Comparison of ENCODE assay signal across 24 mouse cellular contexts in the genomic region with DNA sequence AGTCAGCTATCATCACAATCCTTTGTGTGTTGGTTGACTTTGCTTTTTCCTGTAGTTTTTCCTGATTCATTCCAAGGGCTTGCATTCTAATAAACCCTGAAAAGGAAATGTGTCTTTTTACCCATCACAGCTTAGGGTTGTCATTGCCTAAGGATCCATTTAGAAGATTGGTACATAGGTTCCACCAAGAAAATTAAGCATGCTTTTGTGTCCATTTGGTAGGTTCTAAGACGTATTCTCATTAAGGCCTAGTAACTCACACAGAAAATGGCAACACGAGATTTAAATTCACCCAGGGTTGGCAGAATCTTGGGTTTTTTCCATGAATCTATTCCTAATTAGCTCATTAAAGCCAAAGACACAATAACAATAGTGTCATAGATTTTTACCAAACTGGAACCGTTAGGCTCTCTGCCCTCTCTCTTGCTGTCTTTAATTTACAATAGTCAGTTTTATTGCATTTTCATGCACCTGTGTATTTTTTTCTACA.
DNase-seq lines count a peak whose midpoint lies in the region; ATAC-seq and TF ChIP-seq lines count a peak whose summit lies in the region.
"Had no signal": no experiment of that assay in that cellular context is flagged by ENCODE, and none has a peak within 500 bp of the region (broad histone marks: within the 10 kb centered on the region; RNA-seq: fewer than 3 reads in every experiment).

No protein-coding gene starts in this region.

- ATAC-seq in forebrain, embryonic 12.5 days (ENCODE audit: low FRiP score) = peak; percentile 41; the same call in 1 of the 2 replicates
- ATAC-seq in forebrain, postnatal 0 days = no peak
- ATAC-seq in forebrain, embryonic 14.5 days = peak; percentile 76; the same call in 1 of the 2 replicates
- ATAC-seq in forebrain, embryonic 16.5 days = peak; percentile 43; the same call in 1 of the 2 replicates
- ATAC-seq: activated CD4-positive, CD25-positive, alpha-beta regulatory T cell, adult 4 months; CD4-positive, CD25-positive, alpha-beta regulatory T cell, adult 4 months; Patski had no signal

- DNase-seq in forebrain, postnatal 0 days = no peak
- DNase-seq in forebrain, embryonic 14.5 days (ENCODE audit: low spot score) = peak; percentile 78
- DNase-seq in forebrain, embryonic 10.5 days (ENCODE audit: extremely low spot score, low spot score) = no peak
- DNase-seq in adrenal gland, adult 8-10 months = no peak
- DNase-seq: adrenal gland, postnatal 10 days; adrenal gland, postnatal 25 days; B cell, adult 2 months; cerebellum, adult 18-20 months; cerebellum, adult 8-10 months; cerebellum, adult 9-11 months; cerebellum, postnatal 14 days; cerebellum, postnatal 36 days; embryo, embryonic 11 days; gastrocnemius, adult 2 months had no signal

- H3K9ac ChIP-seq in forebrain, embryonic 12.5 days = no peak overlapping the region
- H3K9ac ChIP-seq in forebrain, postnatal 0 days = no peak overlapping the region
- no peak overlapping the region for H3K9ac ChIP-seq in forebrain, embryonic 14.5 days (ENCODE audit: low read length)
- no peak overlapping the region for H3K9ac ChIP-seq in forebrain, embryonic 16.5 days (replicated peaks; ENCODE audit: low read depth, low read length)
- H3K9ac ChIP-seq: embryonic facial prominence, embryonic 13.5 days; embryonic facial prominence, embryonic 15.5 days had no signal

- no peaks in the 10 kb centered on the region for H3K9me3 ChIP-seq in forebrain, embryonic 12.5 days
- no peaks in the 10 kb centered on the region for H3K9me3 ChIP-seq in forebrain, postnatal 0 days (ENCODE audit: low read length)
- no peaks in the 10 kb centered on the region for H3K9me3 ChIP-seq in forebrain, embryonic 14.5 days (replicated peaks; ENCODE audit: control insufficient read depth, low read length)
- H3K9me3 ChIP-seq in forebrain, embryonic 10.5 days = no peaks in the 10 kb centered on the region
- H3K9me3 ChIP-seq in forebrain, embryonic 16.5 days (ENCODE audit: control insufficient read depth, low read length) = no peaks in the 10 kb centered on the region
- H3K9me3 ChIP-seq: embryonic facial prominence, embryonic 13.5 days; embryonic facial prominence, embryonic 15.5 days; G1E had no signal

- H3K27me3 ChIP-seq in forebrain, embryonic 12.5 days = no peaks in the 10 kb centered on the region
- H3K27me3 ChIP-seq in forebrain, postnatal 0 days (ENCODE audit: insufficient read depth, low read length) = no peaks in the 10 kb centered on the region
- H3K27me3 ChIP-seq in forebrain, embryonic 14.5 days (replicated peaks; ENCODE audit: control insufficient read depth, insufficient read depth, low read length) = no peaks in the 10 kb centered on the region
- H3K27me3 ChIP-seq in forebrain, embryonic 10.5 days (ENCODE audit: poor library complexity, severe bottlenecking) = no peaks in the 10 kb centered on the region
- H3K27me3 ChIP-seq in forebrain, embryonic 16.5 days (replicated peaks; ENCODE audit: control insufficient read depth, insufficient read depth, low read length) = no peaks in the 10 kb centered on the region
- H3K27me3 ChIP-seq: CH12.LX; embryonic facial prominence, embryonic 13.5 days; embryonic facial prominence, embryonic 15.5 days had no signal

- no peak for TF ChIP-seq CTCF in forebrain, postnatal 0 days (IDR thresholded peaks at IDR 0.05; ENCODE audit: low read depth)

- no peaks in the 10 kb centered on the region for H3K4me1 ChIP-seq in forebrain, embryonic 12.5 days
- H3K4me1 ChIP-seq in forebrain, postnatal 0 days (ENCODE audit: insufficient read depth) = no peaks in the 10 kb centered on the region
- no peaks in the 10 kb centered on the region for H3K4me1 ChIP-seq in forebrain, embryonic 14.5 days (ENCODE audit: control insufficient read depth, insufficient read depth, low read length)
- H3K4me1 ChIP-seq in forebrain, embryonic 10.5 days = no peaks in the 10 kb centered on the region
- no peaks in the 10 kb centered on the region for H3K4me1 ChIP-seq in forebrain, embryonic 16.5 days (replicated peaks; ENCODE audit: control insufficient read depth, insufficient read depth, low read length)
- H3K4me1 ChIP-seq: embryonic facial prominence, embryonic 13.5 days; embryonic facial prominence, embryonic 15.5 days had no signal

- WGBS in forebrain, embryonic 12.5 days = 57% methylated on average over 3 of the region's 3 CpGs
- 26% methylated on average over 3 of the region's 3 CpGs for WGBS in forebrain, postnatal 0 days
- WGBS in forebrain, embryonic 14.5 days = 20% methylated on average over 3 of the region's 3 CpGs
- WGBS in forebrain, embryonic 10.5 days = 87% methylated on average over 3 of the region's 3 CpGs
- 18% methylated on average over 3 of the region's 3 CpGs for WGBS in forebrain, embryonic 16.5 days

- H3K27ac ChIP-seq in forebrain, embryonic 12.5 days = no peak overlapping the region
- H3K27ac ChIP-seq in forebrain, postnatal 0 days (ENCODE audit: low read depth, low read length) = no peak overlapping the region
- no peak overlapping the region for H3K27ac ChIP-seq in forebrain, embryonic 14.5 days (ENCODE audit: low read depth, low read length)
- no peak overlapping the region for H3K27ac ChIP-seq in forebrain, embryonic 10.5 days
- H3K27ac ChIP-seq in forebrain, embryonic 16.5 days (ENCODE audit: low read length) = no peak overlapping the region
- H3K27ac ChIP-seq: embryonic facial prominence, embryonic 13.5 days; embryonic facial prominence, embryonic 15.5 days; gastrocnemius, adult 2 months had no signal

- no peak overlapping the region for H3K4me2 ChIP-seq in forebrain, embryonic 12.5 days
- no peak overlapping the region for H3K4me2 ChIP-seq in forebrain, postnatal 0 days (ENCODE audit: low read depth)
- no peak overlapping the region for H3K4me2 ChIP-seq in forebrain, embryonic 14.5 days (ENCODE audit: low read length)
- H3K4me2 ChIP-seq in forebrain, embryonic 16.5 days (ENCODE audit: low read length) = no peak overlapping the region
- H3K4me2 ChIP-seq: embryonic facial prominence, embryonic 13.5 days; embryonic facial prominence, embryonic 15.5 days had no signal

- H3K4me3 ChIP-seq in forebrain, embryonic 12.5 days (replicated peaks) = no peak overlapping the region
- H3K4me3 ChIP-seq in forebrain, postnatal 0 days (ENCODE audit: low read depth, low read length) = no peak overlapping the region
- no peak overlapping the region for H3K4me3 ChIP-seq in forebrain, embryonic 14.5 days (ENCODE audit: low read depth, low read length)
- no peak overlapping the region for H3K4me3 ChIP-seq in forebrain, embryonic 10.5 days
- H3K4me3 ChIP-seq in forebrain, embryonic 16.5 days (replicated peaks; ENCODE audit: low read length) = no peak overlapping the region
- H3K4me3 ChIP-seq: embryonic facial prominence, embryonic 13.5 days; embryonic facial prominence, embryonic 15.5 days; erythroblast, embryonic 14.5 days; gastrocnemius, adult 2 months had no signal

- H3K36me3 ChIP-seq in forebrain, embryonic 12.5 days (replicated peaks) = no peaks in the 10 kb centered on the region
- no peaks in the 10 kb centered on the region for H3K36me3 ChIP-seq in forebrain, postnatal 0 days (ENCODE audit: insufficient read depth)
- H3K36me3 ChIP-seq in forebrain, embryonic 14.5 days (ENCODE audit: control insufficient read depth, insufficient read depth, low read length) = no peaks in the 10 kb centered on the region
- H3K36me3 ChIP-seq in forebrain, embryonic 10.5 days (replicated peaks) = no peaks in the 10 kb centered on the region
- no peaks in the 10 kb centered on the region for H3K36me3 ChIP-seq in forebrain, embryonic 16.5 days (ENCODE audit: control insufficient read depth, insufficient read depth)
- H3K36me3 ChIP-seq: embryonic facial prominence, embryonic 13.5 days; embryonic facial prominence, embryonic 15.5 days; G1E had no signal
